Mouse (Mus musculus) MEL (cell line): ENCODE measurements around the gene Aldh16a1. TPM values are rescaled to one million over a fixed set of nuclear protein-coding genes. Genes with fewer than 3 reads are reported as not detected.

Experiments used
- DNase-seq: peaks from one replicate; pipeline ENCODE4 v3.0.0; 2011; ENCODE audit warnings: low read depth, low spot score
- H3K27ac ChIP-seq: 2 replicates; pipeline ENCODE4 v1.5.1; 2012; ENCODE audit warnings: low read depth, mild to moderate bottlenecking, control low read depth, low read length, moderate library complexity; ENCODE audit not compliant: control insufficient read depth
- H3K27me3 ChIP-seq, 2 experiments: fragments of 150-350 bp in 1 of 2; sonication (generic) in 1 of 2; 2 replicates each; pipeline ENCODE4 v1.6.1; 2012; ENCODE audit warnings: low read length in 2 of 2, mild to moderate bottlenecking in 2 of 2, improper control_type of control experiment in 1 of 2, moderate library complexity in 1 of 2; ENCODE audit not compliant: insufficient read depth in 2 of 2, control insufficient read depth in 1 of 2
- H3K36me3 ChIP-seq, 2 experiments: 2 replicates each; pipeline ENCODE4 v1.6.1; 2012 to 2014; ENCODE audit warnings: low read length in 2 of 2, improper control_type of control experiment in 1 of 2, inconsistent platforms in 1 of 2, mild to moderate bottlenecking in 1 of 2; ENCODE audit not compliant: insufficient read depth in 2 of 2, control insufficient read depth in 1 of 2
- H3K4me1 ChIP-seq, 2 experiments: fragments of 150-350 bp in 1 of 2; sonication (generic) in 1 of 2; 2 replicates each; pipeline ENCODE4 v1.6.1; 2012; ENCODE audit warnings: low read length in 2 of 2, improper control_type of control experiment in 1 of 2, mild to moderate bottlenecking in 1 of 2; ENCODE audit not compliant: insufficient read depth in 2 of 2, control insufficient read depth in 1 of 2
- H3K4me3 ChIP-seq, 2 experiments: fragments of 150-350 bp in 1 of 2; sonication (generic) in 1 of 2; 2 replicates each; pipeline ENCODE4 v1.5.1; 2012; ENCODE audit warnings: low read depth in 2 of 2, low read length in 2 of 2, mild to moderate bottlenecking in 2 of 2, moderate library complexity in 2 of 2, control low read depth in 1 of 2, improper control_type of control experiment in 1 of 2; ENCODE audit not compliant: control insufficient read depth in 1 of 2, insufficient read depth in 1 of 2
- H3K79me2 ChIP-seq: 2 replicates; pipeline ENCODE4 v1.6.1; 2012; ENCODE audit warnings: mild to moderate bottlenecking, low read length, moderate library complexity; ENCODE audit not compliant: control insufficient read depth, poor library complexity, insufficient read depth
- H3K9ac ChIP-seq: 2 replicates; pipeline ENCODE4 v1.6.1; 2012; ENCODE audit warnings: low read depth, mild to moderate bottlenecking, control low read depth, low read length, moderate library complexity; ENCODE audit not compliant: control insufficient read depth, poor library complexity, severe bottlenecking
- H3K9me3 ChIP-seq: fragments of 150-350 bp; sonication (generic); replicated peaks from 2 replicates; pipeline ENCODE4 v1.6.1; 2012; ENCODE audit warnings: mild to moderate bottlenecking, low read length, improper control_type of control experiment, moderate library complexity; ENCODE audit not compliant: insufficient read depth
- E2F4 ChIP-seq: IDR thresholded peaks from 2 replicates; pipeline ENCODE4 v1.6.1; 2011; ENCODE audit warnings: low read depth, low read length, improper control_type of control experiment, borderline replicate concordance
- ELF1 ChIP-seq: IDR thresholded peaks from 2 replicates; pipeline ENCODE4 v1.6.1; 2014; ENCODE audit warnings: low read depth, mild to moderate bottlenecking, inconsistent platforms, low read length, improper control_type of control experiment, moderate library complexity
- EP300 ChIP-seq, 2 experiments: IDR thresholded peaks; 2 replicates each; pipeline ENCODE4 v1.6.1; 2011; ENCODE audit warnings: improper control_type of control experiment in 2 of 2, low read length in 2 of 2, low read depth in 1 of 2, mild to moderate bottlenecking in 1 of 2
- ETS1 ChIP-seq: IDR thresholded peaks from 2 replicates; pipeline ENCODE4 v1.6.1; 2012; ENCODE audit warnings: low read depth, mild to moderate bottlenecking, inconsistent platforms, low read length, improper control_type of control experiment, moderate library complexity
- GABPA ChIP-seq: IDR thresholded peaks from 2 replicates; pipeline ENCODE4 v1.6.1; 2012; ENCODE audit warnings: low read depth, mild to moderate bottlenecking, inconsistent platforms, low read length, improper control_type of control experiment, moderate library complexity
- HCFC1 ChIP-seq: IDR thresholded peaks from 2 replicates; pipeline ENCODE4 v1.6.1; 2012; ENCODE audit warnings: low read depth, mild to moderate bottlenecking, inconsistent platforms, low read length, improper control_type of control experiment, moderate library complexity
- JUND ChIP-seq: IDR thresholded peaks from 2 replicates; pipeline ENCODE4 v1.6.1; 2011; ENCODE audit warnings: low read depth, mild to moderate bottlenecking, improper control_type of control experiment, low read length
- KAT2A ChIP-seq: conservative IDR thresholded peaks from 2 replicates; pipeline ENCODE4 v1.6.1; 2012; ENCODE audit warnings: low read depth, low read length, improper control_type of control experiment, inconsistent platforms
- MAFK ChIP-seq: IDR thresholded peaks from 2 replicates; pipeline ENCODE4 v1.6.1; 2011; ENCODE audit warnings: low read depth, mild to moderate bottlenecking, low read length, improper control_type of control experiment, borderline replicate concordance
- MAZ ChIP-seq: IDR thresholded peaks from 2 replicates; pipeline ENCODE4 v1.6.1; 2012; ENCODE audit warnings: low read depth, mild to moderate bottlenecking, inconsistent platforms, low read length, improper control_type of control experiment
- MXI1 ChIP-seq: IDR thresholded peaks from 2 replicates; pipeline ENCODE4 v1.6.1; 2011; ENCODE audit warnings: mild to moderate bottlenecking, low read depth, low read length, improper control_type of control experiment
- MYB ChIP-seq: IDR thresholded peaks from 2 replicates; pipeline ENCODE4 v1.6.1; 2011; ENCODE audit warnings: mild to moderate bottlenecking, low read depth, low read length, improper control_type of control experiment
- MYC ChIP-seq: IDR thresholded peaks from 2 replicates; pipeline ENCODE4 v1.6.1; 2011; ENCODE audit warnings: low read depth, mild to moderate bottlenecking, low read length, improper control_type of control experiment, moderate library complexity
- NELFE ChIP-seq: IDR thresholded peaks from 2 replicates; pipeline ENCODE4 v1.6.1; 2011; ENCODE audit warnings: low read depth, low read length, improper control_type of control experiment
- POLR2AphosphoS2 ChIP-seq: IDR thresholded peaks from 2 replicates; pipeline ENCODE4 v1.6.1; 2011; ENCODE audit warnings: low read length, improper control_type of control experiment
- SMC3 ChIP-seq: IDR thresholded peaks from 2 replicates; pipeline ENCODE4 v1.6.1; 2011; ENCODE audit warnings: low read depth, low read length, improper control_type of control experiment
- TBP ChIP-seq: IDR thresholded peaks from 2 replicates; pipeline ENCODE4 v1.8.0; 2011; ENCODE audit warnings: low read depth, low read length, improper control_type of control experiment
- TCF12 ChIP-seq: IDR thresholded peaks from 2 replicates; pipeline ENCODE4 v1.6.1; 2014; ENCODE audit warnings: low read depth, mild to moderate bottlenecking, inconsistent platforms, low read length, improper control_type of control experiment, moderate library complexity
- USF1 ChIP-seq: IDR thresholded peaks from 2 replicates; pipeline ENCODE4 v1.6.1; 2014; ENCODE audit warnings: low read depth, mild to moderate bottlenecking, inconsistent platforms, low read length, improper control_type of control experiment, moderate library complexity
- USF2 ChIP-seq, 2 experiments: IDR thresholded peaks; 2 replicates each; pipeline ENCODE4 v1.6.1; 2011 to 2012; ENCODE audit warnings: improper control_type of control experiment in 2 of 2, low read length in 2 of 2, borderline replicate concordance in 1 of 2, inconsistent platforms in 1 of 2, low read depth in 1 of 2, mild to moderate bottlenecking in 1 of 2; ENCODE audit not compliant: insufficient read depth in 1 of 2
- ZC3H11A ChIP-seq: IDR thresholded peaks from 2 replicates; pipeline ENCODE4 v1.6.1; 2012; ENCODE audit warnings: low read depth, mild to moderate bottlenecking, inconsistent platforms, low read length, improper control_type of control experiment
- polyA plus RNA-seq, 2 experiments: library from polyadenylated mRNA; stranded (reverse) in 1 of 2; unstranded in 1 of 2; fragments of >175 nt in 1 of 2; fragments of >200 nt in 1 of 2; gene quantifications; 2 replicates each; pipeline versions ENCODE4 v1.2.1 to v1.2.4; 2012; ENCODE audit warnings: low replicate concordance in 2 of 2, low read depth in 1 of 2; ENCODE audit not compliant: insufficient read length in 2 of 2, insufficient read depth in 1 of 2, missing spikeins in 1 of 2
- total RNA-seq: library from RNA; depleted of rRNA; stranded (reverse); fragments of 300-350 nt; gene quantifications from 2 replicates; pipeline ENCODE4 v1.2.3, GENCODE M21; 2012

Aldh16a1 gene
- total and polyA plus RNA-seq, 3 experiments, result 33.9 to 61.6 TPM; not detected in 1

GRCm38 (mm10) chr7:45103652-45104180 lies 50.7 kb downstream of the Aldh16a1 start, which contains the start of gene Fcgrt:
Fcgrt (minus strand) TSS chr7:45103851.
- TF ChIP-seq ZC3H11A (no peak), HCFC1 (no peak), NELFE (no peak), MAZ (no peak), USF1 (no peak), POLR2AphosphoS2 (no peak), KAT2A (no peak), MAFK (no peak), SMC3 (no peak), USF2 (IDR thresholded peaks at IDR 0.05; ENCODE audit: borderline replicate concordance in 1 of 2, insufficient read depth in 1 of 2, low read depth in 1 of 2, low read length in 2 of 2) (no peak), MXI1 (no peak), TCF12 (no peak), ELF1 (no peak), JUND (no peak), E2F4 (no peak), ETS1 (no peak), MYB (no peak), MYC (no peak)
- peaks cover 0 to 8% of the 10 kb centered on the region in 2 experiments; a peak in 2 of 4 replicates for H3K4me1 ChIP-seq
- H3K4me3 ChIP-seq, result no peak within 1 kb of the TSS
- no peak within 1 kb of the TSS for H3K9ac ChIP-seq
- H3K27me3 ChIP-seq, result no peaks in the 10 kb centered on the region
- H3K36me3 ChIP-seq, result no peaks in the 10 kb centered on the region
- no peaks in the 10 kb centered on the region for H3K9me3 ChIP-seq
- peak; percentile 67 for DNase-seq
- H3K27ac ChIP-seq, result no peak within 1 kb of the TSS
- no peaks in the 10 kb centered on the region for H3K79me2 ChIP-seq

- H3K9ac ChIP-seq, result no peak overlapping the region
These were observed 51.3 kb downstream of the Aldh16a1 start for GRCm38 (mm10) chr7:45102940-45103585.

More at GRCm38 (mm10) chr7:45102940-45103585, 51.3 kb downstream of the Aldh16a1 start:
- H3K9me3 ChIP-seq, result no peaks in the 10 kb centered on the region
- TF ChIP-seq EP300 (IDR thresholded peaks at IDR 0.05; ENCODE audit: low read depth in 1 of 2, low read length in 2 of 2) (no peak), ETS1 (no peak), GABPA (no peak), TBP (no peak), JUND (no peak), USF1 (0 out of 2 replicates have a peak, but pooled peaks have one; percentile 21)
- H3K4me3 ChIP-seq, result no peak overlapping the region
- no peaks in the 10 kb centered on the region for H3K79me2 ChIP-seq
- no peaks in the 10 kb centered on the region for H3K27me3 ChIP-seq
- H3K36me3 ChIP-seq, result no peaks in the 10 kb centered on the region
- peaks cover 2 to 11% of the 10 kb centered on the region in 2 experiments; a peak in 3 of 4 replicates for H3K4me1 ChIP-seq
- no peak for DNase-seq
- H3K27ac ChIP-seq, result no peak overlapping the region
